Mouse (Mus musculus) stomach, postnatal 0 days (tissue): Measurements from ENCODE around the gene St14.

ENCODE experiments used
- CTCF ChIP-seq: IDR thresholded peaks from 2 replicates; pipeline ENCODE4 v1.5.1; 2016; ENCODE audit warnings: antibody characterized with exemption, low read depth, mild to moderate bottlenecking, moderate library complexity
- EP300 ChIP-seq: optimal IDR thresholded peaks from 2 replicates; pipeline ENCODE3; 2016; ENCODE audit warnings: antibody characterized with exemption

GRCm38 (mm10) chr9:31072256-31072655, 59.4 kb downstream of the St14 start:
- TF ChIP-seq CTCF (no peak), EP300 (no peak)
